Mouse (Mus musculus): ENCODE measurements at regions not wholly inside any gene's neighbourhood (a gene's known extent, or its start where the extent isn't known, plus 50 kb on each side); places are given as distances from the start of the nearest gene placed in this dataset.

DNA sequence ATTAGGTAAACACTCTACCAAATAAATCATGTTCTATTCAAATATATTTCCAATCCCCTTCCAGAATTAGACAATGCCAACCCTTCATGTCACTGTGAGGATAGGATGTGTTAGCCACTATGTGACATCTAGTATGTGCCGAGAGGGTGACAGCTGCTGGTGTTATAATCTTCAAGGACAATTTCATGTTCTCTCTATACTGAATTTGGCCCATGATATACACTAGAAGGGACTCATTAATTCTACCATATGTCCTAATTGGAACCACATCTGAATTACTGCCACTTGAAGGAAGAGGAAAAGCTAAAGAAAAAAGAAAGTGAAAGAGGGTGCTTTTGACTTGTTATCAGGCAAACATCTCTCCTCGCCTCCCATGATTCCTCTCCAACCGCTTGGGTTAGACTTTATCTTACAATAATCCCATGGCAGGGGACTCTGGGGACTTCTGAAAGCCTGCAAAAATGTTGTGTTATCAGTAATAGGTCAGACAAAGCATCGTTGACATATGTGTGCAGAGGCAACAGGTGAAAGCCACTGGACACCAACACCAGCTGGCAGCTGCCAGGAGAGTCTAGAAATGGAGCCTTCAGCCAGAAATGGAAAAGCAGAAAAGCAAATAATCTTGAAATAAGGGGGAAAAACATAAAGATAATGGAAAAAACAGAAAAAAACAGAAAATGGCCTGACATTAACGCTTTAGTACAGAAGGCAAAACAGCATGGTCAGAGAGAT, 131.7 kb upstream of the Hs6st1 start:
- no peak for DNase-seq

DNA sequence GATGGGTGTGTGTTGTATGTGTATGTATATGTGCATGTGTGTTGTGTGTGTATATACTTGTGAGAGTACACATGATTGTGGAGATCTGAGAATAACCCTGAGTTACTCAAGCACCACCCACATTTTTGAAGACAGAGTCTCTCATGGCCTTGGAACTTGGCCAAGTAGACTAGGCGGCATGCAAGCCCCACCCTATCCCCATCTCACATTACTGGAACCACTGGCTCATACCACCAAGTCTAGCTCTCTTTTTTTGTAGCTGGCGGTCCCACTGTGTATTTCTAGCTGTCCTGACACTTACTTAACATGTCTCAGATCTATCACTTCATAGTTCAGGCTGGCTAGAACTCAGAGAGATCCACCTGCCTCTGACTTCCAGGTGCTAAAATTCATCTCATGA, 128.0 kb upstream of the Hs6st1 start:
- DNase-seq: no peak

- DNase-seq: no peak
These were observed 126.5 kb upstream of the Hs6st1 start for GRCm38 (mm10) chr1:35941642-35942077.

- DNase-seq: no peak
These were observed 126.0 kb upstream of the Hs6st1 start for GRCm38 (mm10) chr1:35942222-35942621.

DNA sequence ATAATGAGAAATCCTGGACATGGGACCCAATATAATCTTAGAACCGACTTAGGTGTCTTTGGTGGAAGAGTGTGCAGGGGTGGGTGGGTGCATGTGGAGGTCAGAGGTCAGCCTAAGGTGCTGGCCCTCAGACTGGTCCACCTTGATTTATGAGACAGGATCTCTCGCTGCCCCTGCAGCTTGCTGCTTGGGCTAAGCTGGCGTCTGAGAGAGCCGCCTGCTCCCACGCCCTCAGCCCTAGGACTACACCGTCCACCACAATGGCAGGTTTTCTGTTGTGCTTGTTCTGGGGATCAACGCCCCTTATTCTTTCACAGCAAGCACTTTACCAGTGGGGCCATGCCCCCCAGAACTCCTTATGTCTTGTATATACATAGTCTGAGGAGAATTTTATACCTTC, 124.4 kb upstream of the Hs6st1 start:
- no peak for DNase-seq

DNA sequence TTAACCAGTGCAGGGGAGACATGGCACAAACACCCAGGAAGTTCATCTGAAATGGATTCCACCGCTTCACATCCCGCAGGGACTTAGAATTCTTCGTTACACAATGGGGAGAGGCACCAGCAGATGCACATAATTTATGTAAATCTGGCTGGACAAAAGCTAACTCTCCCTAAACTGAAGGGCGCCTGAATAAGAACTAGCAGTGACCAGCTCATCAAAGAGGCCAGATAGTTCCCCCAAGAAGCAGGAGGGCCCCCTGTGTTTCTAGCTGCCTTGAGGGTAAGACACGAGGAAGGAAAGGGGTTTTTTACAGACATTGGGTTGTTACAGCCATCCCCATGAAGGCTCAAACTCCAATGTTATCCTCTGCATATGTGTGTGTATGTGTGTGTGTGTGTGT, 123.8 kb upstream of the Hs6st1 start:
- no peak for DNase-seq

- DNase-seq: no peak
These were observed 123.4 kb upstream of the Hs6st1 start for GRCm38 (mm10) chr1:35944849-35945248.

- no peak for DNase-seq
These were observed 122.6 kb upstream of the Hs6st1 start for GRCm38 (mm10) chr1:35945596-35945995.

DNA sequence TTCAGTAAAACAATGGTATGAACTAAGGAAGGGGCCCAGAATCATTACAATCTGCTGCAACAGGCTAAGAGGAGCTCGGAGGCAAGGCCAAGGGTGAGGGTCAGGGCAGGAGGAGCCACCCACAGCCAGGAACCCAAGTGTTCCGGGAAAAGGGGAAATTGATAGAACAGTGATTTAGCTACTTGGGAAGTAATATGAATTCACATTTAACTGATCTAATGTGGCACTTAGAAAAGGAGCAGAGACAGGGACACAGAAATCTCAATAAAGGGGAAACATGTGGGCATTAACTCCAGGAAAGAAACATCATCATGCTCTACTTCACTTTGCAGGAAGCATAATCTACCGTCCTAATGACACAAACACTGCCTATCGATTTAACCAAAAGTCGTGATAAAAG, 120.1 kb upstream of the Hs6st1 start:
- no peak for DNase-seq

- no peak for DNase-seq
These were observed 117.1 kb upstream of the Hs6st1 start for GRCm38 (mm10) chr1:35951082-35951481.

DNA sequence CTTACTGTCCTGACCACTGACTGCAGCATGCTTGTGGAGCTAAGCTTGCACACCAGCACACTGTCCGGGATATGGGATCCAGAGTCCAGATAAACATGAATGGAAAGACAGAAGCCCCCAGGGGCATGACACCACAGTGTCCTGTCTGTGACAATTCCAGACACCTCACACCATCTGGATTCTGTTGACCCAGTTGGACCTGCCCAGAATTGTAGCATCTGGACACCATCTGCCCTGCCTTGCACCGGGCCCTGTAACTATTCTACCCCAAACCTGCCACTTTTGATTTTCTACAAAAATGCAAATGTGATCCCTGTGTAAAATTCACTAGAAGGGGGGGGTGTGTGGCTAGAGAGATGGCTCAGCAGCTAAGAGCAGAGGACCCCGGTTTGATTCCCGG, 114.5 kb upstream of the Hs6st1 start:
- no peak for DNase-seq

- DNase-seq: no peak
These were observed 110.5 kb upstream of the Hs6st1 start for GRCm38 (mm10) chr1:35957425-35958372.

- DNase-seq: no peak
These were observed 108.5 kb upstream of the Hs6st1 start for GRCm38 (mm10) chr1:35959729-35960128.

GRCm38 (mm10) chr1:35960844-35961243, 107.4 kb upstream of the Hs6st1 start:
- DNase-seq: no peak

GRCm38 (mm10) chr1:35961923-35962322, 106.3 kb upstream of the Hs6st1 start:
- DNase-seq: no peak

DNA sequence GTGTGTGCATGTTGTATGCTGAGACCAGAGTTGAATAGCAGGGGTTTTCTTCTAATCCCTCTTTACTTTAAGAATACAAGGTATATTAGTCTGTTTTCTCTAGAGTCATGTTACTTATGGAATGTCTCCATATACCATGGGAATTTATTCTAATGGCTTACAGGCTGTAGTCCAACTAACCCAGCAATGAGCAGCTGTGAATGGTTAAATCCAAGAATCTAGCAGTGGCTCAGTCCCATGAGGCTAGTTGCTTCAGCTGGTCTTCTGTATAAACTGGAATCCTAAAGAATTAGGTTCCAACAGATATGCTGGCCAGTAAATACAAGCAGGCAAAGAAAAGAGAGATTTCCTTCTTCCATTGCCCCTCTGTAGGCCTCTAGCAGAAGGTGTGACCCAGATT, 99.7 kb upstream of the Hs6st1 start:
- no peak for DNase-seq

DNA sequence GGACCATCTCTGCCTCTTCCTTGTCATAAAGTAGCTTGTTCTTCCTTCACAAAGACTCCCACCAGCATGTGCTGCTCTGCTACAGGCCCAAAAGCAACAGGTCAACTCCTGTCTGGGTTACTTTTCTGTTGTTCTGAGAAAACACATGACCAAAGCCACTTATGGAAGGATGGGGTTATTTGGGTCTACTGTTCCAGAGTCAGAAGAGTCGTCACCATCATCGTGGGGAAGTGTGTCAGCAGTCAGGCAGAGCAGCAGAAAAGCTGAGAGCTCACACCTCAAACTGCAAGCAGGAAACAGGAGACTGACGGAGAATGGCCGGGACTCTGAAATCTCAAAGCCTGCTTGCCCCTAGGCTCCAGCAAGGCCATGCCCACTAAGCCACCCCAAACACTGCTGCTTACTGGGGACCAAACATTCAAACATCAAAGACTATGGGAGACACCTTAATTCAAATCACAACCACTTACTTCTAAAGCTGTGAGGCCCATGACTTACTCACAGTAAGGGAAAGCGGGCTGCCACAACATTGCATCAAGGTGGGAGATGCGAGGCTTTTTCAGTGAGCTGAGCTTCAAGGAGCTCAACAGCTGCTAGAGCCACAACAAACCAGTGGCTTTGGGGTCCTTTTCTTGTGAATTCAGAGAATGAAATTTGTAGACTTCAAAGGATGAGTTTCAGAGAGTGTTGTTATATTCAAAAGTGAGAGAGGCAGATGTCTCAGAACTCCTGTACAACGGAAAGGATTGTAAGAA, 96.6 kb upstream of the Hs6st1 start:
- DNase-seq: no peak

- DNase-seq: no peak
These were observed 96.0 kb upstream of the Hs6st1 start for GRCm38 (mm10) chr1:35972190-35972584.

GRCm38 (mm10) chr1:35973386-35973785, 94.8 kb upstream of the Hs6st1 start:
- DNase-seq: peak; percentile 25 to 36

GRCm38 (mm10) chr1:35975611-35976208, 92.5 kb upstream of the Hs6st1 start:
- no peak for DNase-seq

DNA sequence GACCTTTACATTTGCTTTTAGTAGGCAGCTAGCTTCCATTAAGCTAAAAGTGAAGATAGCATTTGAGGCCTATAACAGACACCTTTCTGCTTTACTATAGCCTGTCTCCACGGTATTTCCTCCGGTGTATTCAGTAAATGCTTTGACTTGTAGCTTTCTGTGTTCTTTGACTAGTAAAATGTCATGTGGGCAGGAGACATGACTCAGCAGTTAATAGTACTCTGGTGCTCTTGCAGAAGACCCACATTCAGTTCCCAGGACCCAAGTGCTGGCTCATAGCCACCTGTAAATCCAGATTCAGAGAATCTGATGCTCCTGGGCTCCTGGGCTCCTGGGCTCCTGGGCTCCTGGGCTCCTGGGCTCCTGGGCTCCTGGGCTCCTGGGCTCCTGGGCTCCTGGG, 91.7 kb upstream of the Hs6st1 start:
- DNase-seq: no peak

- DNase-seq: no peak
These were observed 90.1 kb upstream of the Hs6st1 start for GRCm38 (mm10) chr1:35978116-35978515.

DNA sequence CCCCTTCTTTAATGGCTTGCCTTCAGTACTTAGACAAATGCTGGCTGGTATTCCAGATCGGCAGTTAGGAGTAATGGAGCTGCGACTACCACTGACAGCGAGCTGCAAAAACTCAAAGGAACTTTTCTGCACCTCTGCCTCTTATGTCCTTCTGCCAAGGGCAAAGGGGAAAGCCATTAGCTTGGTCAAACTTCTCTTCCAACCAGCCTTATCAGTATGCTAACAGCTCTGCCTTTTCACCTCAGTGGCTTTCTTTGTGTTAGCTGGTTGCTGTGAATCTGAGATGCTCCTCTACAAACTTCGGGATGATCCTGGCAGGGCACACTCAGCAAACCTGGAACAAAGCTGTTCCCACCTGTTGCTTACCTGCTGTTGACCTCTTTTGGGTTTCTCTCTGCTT, 89.4 kb upstream of the Hs6st1 start:
- DNase-seq: no peak
